Mouse (Mus musculus): ENCODE measurements around the gene Dpm3. TPM values are rescaled to one million over a fixed set of nuclear protein-coding genes. Genes with fewer than 3 reads are reported as not detected.

Dpm3 gene
- polyA plus RNA-seq, 1 experiment from 2014 or later: 177 TPM

DNA sequence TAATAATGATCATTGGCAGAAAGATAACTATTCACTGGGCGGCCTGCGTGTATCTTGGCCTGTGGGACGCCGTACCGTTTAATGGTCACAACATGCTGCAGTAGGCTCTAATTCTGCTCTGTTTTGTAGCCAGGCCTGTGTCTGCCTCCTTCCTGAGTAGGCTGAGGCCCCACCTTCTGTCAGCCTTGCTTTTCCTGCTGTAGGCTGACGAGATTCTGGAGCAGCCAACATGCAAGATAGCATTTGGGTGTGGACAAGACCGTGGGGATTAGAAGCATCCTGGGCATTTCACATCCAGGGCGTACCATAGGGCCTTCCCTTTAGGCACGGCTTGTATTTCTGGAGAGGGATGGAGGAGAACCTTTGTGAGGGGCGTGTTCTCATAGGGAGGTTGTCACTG is 3.3 kb downstream of the Dpm3 start:
- Histone ChIP-seq H3K4me2 (ENCODE audit: low read depth, low read length) (no peak overlapping the region), H3K4me1 (ENCODE audit: control insufficient read depth, insufficient read depth, low read length) (peaks cover 5% of the 10 kb centered on the region), H3K27me3 (replicated peaks; ENCODE audit: control insufficient read depth, insufficient read depth, low read length) (no peaks in the 10 kb centered on the region), H3K9me3 (ENCODE audit: control insufficient read depth, low read length) (no peaks in the 10 kb centered on the region), H3K9ac (ENCODE audit: low read depth, low read length) (no peak overlapping the region), H3K4me3 (ENCODE audit: low read depth, low read length) (no peak overlapping the region), H3K27ac (replicated peaks; ENCODE audit: low read depth, low read length) (no peak overlapping the region), H3K36me3 (ENCODE audit: control insufficient read depth, insufficient read depth, low read length) (no peaks in the 10 kb centered on the region)
- 62% methylated on average over 10 of the region's 10 CpGs for WGBS
- DNase-seq (ENCODE audit: low spot score) (no peak), ATAC-seq (ENCODE audit: low read depth) (no peak)

DNA sequence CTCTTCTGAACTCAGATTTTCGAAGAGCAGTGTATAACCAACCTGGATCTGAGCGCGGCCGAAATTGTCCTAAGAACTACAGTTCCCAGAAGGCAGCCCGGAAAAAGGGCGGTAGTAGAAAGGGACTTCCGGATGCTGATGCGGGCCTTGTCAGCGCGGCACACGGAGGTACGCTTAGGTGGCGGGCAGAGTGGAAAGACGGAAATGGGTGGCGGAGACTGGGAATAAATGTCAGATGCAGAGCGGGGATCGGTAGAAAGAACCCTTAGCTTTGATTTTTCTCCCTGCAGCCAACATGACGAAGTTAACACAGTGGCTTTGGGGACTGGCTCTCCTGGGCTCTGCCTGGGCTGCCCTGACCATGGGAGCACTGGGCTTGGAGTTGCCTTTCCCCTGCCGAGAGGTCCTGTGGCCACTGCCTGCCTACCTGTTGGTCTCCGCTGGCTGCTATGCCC is 7.3 kb downstream of the Dpm3 start:
- Histone ChIP-seq H3K4me3 (ENCODE audit: low read depth, low read length) (peak overlapping the region; percentile 84), H3K9ac (ENCODE audit: low read depth, low read length) (peak overlapping the region; percentile 87), H3K36me3 (ENCODE audit: control insufficient read depth, insufficient read depth, low read length) (no peaks in the 10 kb centered on the region), H3K9me3 (ENCODE audit: control insufficient read depth, low read length) (no peaks in the 10 kb centered on the region), H3K4me2 (ENCODE audit: low read depth, low read length) (peak overlapping the region; percentile 91), H3K27me3 (replicated peaks; ENCODE audit: control insufficient read depth, insufficient read depth, low read length) (no peaks in the 10 kb centered on the region), H3K27ac (replicated peaks; ENCODE audit: low read depth, low read length) (peak overlapping the region; percentile 76), H3K4me1 (ENCODE audit: control insufficient read depth, insufficient read depth, low read length) (peaks cover 27% of the 10 kb centered on the region)
- DNase-seq (ENCODE audit: low spot score): peak; percentile 95
- peak; percentile 89 for ATAC-seq (ENCODE audit: low read depth)
- under 1% methylated on average over 19 of the region's 20 CpGs for WGBS

DNA sequence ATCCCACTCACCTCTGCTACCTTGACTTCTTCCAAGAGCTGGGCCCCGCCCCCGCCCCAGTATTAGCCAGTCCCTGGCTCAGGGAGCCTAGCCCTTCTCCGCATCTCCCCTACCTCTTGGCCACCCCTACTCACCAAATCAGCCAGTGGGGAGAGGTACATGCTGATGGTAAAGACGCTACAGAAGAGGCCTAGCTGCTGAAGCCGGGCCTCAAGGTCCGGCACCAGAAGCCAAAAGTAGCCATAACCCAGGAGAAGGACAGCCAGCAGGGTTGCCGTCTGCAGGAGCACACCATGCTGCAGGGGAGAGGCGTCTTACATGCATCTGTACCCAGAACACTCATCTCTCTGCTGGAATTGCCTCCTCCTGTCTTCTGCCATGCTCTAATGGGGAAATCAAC is 9.8 kb downstream of the Dpm3 start:
- H3K9me3 ChIP-seq (ENCODE audit: control insufficient read depth, low read length): no peaks in the 10 kb centered on the region
- WGBS: 40% methylated on average over 8 of the region's 8 CpGs
- 0 out of 2 replicates have a peak overlapping the region, but pooled peaks have one; percentile 2 for H3K27ac ChIP-seq (replicated peaks; ENCODE audit: low read depth, low read length)
- peaks cover 27% of the 10 kb centered on the region for H3K4me1 ChIP-seq (ENCODE audit: control insufficient read depth, insufficient read depth, low read length)
- H3K4me3 ChIP-seq (ENCODE audit: low read depth, low read length): 0 out of 2 replicates have a peak overlapping the region, but pooled peaks have one; percentile 4
- DNase-seq (ENCODE audit: low spot score) (no peak), ATAC-seq (ENCODE audit: low read depth) (no peak)
- H3K9ac ChIP-seq (ENCODE audit: low read depth, low read length): no peak overlapping the region
- no peaks in the 10 kb centered on the region for H3K27me3 ChIP-seq (replicated peaks; ENCODE audit: control insufficient read depth, insufficient read depth, low read length)
- peak overlapping the region; percentile 81 for H3K4me2 ChIP-seq (ENCODE audit: low read depth, low read length)
- H3K36me3 ChIP-seq (ENCODE audit: control insufficient read depth, insufficient read depth, low read length): peaks cover 11% of the 10 kb centered on the region

DNA sequence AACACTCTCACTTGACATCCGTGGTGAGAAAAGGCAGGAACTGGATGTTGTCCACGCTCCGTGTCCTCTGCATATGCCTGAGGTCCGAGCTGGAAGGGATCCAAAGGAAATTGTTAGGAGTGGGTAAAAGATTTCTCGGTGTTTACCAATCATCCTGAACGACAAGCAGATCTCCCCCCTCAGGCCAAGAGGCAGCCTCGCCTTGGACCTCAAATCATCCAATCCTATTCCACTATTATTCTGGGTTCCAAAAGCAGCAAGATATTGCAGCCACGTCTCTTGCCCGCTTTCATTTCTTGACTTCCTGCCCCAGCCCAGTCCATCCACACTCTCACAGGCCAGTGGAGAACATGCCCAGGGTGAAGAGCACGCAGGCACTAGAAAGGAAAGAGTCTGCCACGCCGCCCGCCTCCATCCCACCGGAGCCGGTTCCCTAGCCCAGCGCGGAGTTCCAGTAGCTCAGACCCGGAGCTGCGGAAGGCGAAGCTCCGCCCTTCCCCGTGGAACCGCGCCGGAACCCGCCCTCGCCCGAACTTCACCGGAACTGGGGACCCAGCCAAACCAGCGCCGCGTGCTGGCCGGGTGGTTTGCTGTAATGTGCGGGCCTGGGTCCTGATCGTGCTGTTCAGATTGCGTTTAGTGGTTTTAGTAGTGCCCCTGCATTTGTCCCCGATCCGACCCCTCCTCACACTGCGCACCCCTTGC is 11.0 kb downstream of the Dpm3 start, which contains the start of gene Slc50a1:
Slc50a1 (minus strand) TSS at position 520 of the 705 bp plus-strand sequence.
- 3% methylated on average over 26 of the region's 39 CpGs for WGBS

DNA sequence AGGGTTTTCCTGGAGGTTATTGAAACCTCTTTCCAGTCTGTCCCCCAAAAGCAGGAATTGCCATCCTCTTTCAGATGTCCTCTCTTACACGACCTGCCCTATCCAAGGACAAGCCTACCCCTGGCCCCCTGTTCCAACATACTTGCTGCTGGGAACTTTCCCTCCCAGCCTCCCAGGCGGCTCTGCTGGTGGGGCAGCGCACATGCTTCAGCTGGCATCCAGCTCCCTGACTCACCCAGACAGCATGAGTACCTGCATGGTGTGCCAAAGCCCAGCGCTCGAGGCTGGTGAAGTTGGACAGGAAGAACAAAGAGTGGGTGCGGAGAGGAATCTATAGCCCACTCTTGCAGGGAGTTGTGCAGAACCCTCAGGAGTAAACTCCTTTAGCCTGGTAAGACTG is 11.7 kb downstream of the Dpm3 start:
- Histone ChIP-seq H3K9me3 (ENCODE audit: control insufficient read depth, low read length) (no peaks in the 10 kb centered on the region), H3K4me2 (ENCODE audit: low read depth, low read length) (peak overlapping the region; percentile 81), H3K27me3 (replicated peaks; ENCODE audit: control insufficient read depth, insufficient read depth, low read length) (no peaks in the 10 kb centered on the region), H3K36me3 (ENCODE audit: control insufficient read depth, insufficient read depth, low read length) (peaks cover 24% of the 10 kb centered on the region), H3K27ac (replicated peaks; ENCODE audit: low read depth, low read length) (peak overlapping the region; percentile 80), H3K9ac (ENCODE audit: low read depth, low read length) (peak overlapping the region; percentile 69), H3K4me1 (ENCODE audit: control insufficient read depth, insufficient read depth, low read length) (peaks cover 27% of the 10 kb centered on the region), H3K4me3 (ENCODE audit: low read depth, low read length) (peak overlapping the region; percentile 54)
- ATAC-seq (ENCODE audit: low read depth) (no peak), DNase-seq (ENCODE audit: low spot score) (no peak)
- 61% methylated on average over 6 of the region's 6 CpGs for WGBS

More for the DNA sequence above, 11.0 kb downstream of the Dpm3 start, which contains the start of gene Slc50a1:
- Histone ChIP-seq H3K4me2 (ENCODE audit: low read depth, low read length) (peak within 1 kb of the TSS; percentile 81), H3K9ac (ENCODE audit: low read depth, low read length) (peak within 1 kb of the TSS; percentile 69), H3K36me3 (ENCODE audit: control insufficient read depth, insufficient read depth, low read length) (peaks cover 19% of the 10 kb centered on the region), H3K4me3 (ENCODE audit: low read depth, low read length) (peak within 1 kb of the TSS; percentile 54), H3K9me3 (ENCODE audit: control insufficient read depth, low read length) (no peaks in the 10 kb centered on the region), H3K27me3 (replicated peaks; ENCODE audit: control insufficient read depth, insufficient read depth, low read length) (no peaks in the 10 kb centered on the region), H3K27ac (replicated peaks; ENCODE audit: low read depth, low read length) (peak within 1 kb of the TSS; percentile 80), H3K4me1 (ENCODE audit: control insufficient read depth, insufficient read depth, low read length) (peaks cover 27% of the 10 kb centered on the region)
- DNase-seq (ENCODE audit: low spot score) (peak; percentile 79), ATAC-seq (ENCODE audit: low read depth) (peak; percentile 66)

DNA sequence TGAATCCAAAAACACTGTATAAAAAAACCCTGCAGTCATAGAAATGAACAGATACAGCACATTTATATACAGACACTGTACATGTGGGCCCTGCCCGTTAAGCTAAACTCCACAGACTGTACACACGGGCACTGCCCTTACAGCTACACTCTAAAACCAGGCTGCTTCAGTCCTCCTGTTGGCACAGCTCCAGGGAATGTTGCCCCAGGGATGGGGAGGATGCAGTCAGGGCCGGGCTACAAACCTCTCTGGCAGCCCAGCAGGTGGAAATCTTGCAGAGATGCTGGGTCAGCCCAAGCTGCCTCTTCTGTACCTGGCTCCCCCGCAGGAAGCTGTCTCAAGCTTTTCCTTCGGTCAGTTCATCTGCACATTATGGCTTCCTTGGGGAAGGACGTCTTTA is 12.6 kb downstream of the Dpm3 start:
- Histone ChIP-seq H3K27ac (replicated peaks; ENCODE audit: low read depth, low read length) (no peak overlapping the region), H3K9me3 (ENCODE audit: control insufficient read depth, low read length) (no peaks in the 10 kb centered on the region), H3K4me1 (ENCODE audit: control insufficient read depth, insufficient read depth, low read length) (peaks cover 27% of the 10 kb centered on the region), H3K9ac (ENCODE audit: low read depth, low read length) (no peak overlapping the region), H3K36me3 (ENCODE audit: control insufficient read depth, insufficient read depth, low read length) (peaks cover 27% of the 10 kb centered on the region), H3K4me2 (ENCODE audit: low read depth, low read length) (no peak overlapping the region), H3K4me3 (ENCODE audit: low read depth, low read length) (no peak overlapping the region), H3K27me3 (replicated peaks; ENCODE audit: control insufficient read depth, insufficient read depth, low read length) (no peaks in the 10 kb centered on the region)
- ATAC-seq (ENCODE audit: low read depth) (no peak), DNase-seq (ENCODE audit: low spot score) (no peak)
- 65% methylated on average over 6 of the region's 6 CpGs for WGBS

DNA sequence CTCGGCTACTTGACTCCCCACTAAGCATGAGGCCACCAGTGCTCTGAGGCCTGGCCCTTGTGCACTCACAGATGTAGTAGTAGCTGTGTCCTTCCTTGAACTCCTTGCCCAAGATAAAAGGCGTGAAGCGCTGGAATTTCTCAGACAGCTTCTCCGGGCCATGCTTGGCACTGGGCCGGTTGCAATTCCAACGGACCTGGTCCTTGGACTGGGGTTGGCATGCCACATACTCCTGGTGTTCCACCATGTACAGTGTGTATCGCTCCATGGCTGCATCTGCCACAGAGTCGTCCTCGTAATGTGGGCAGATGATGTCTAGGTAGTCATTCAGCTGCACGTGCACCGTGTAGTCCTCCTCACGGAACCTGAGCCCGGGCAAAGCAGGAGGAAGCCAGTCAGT is 16.9 kb downstream of the Dpm3 start:
- H3K36me3 ChIP-seq (ENCODE audit: control insufficient read depth, insufficient read depth, low read length): peaks cover 27% of the 10 kb centered on the region
- no peaks in the 10 kb centered on the region for H3K27me3 ChIP-seq (replicated peaks; ENCODE audit: control insufficient read depth, insufficient read depth, low read length)
- H3K4me3 ChIP-seq (ENCODE audit: low read depth, low read length): no peak overlapping the region
- H3K9me3 ChIP-seq (ENCODE audit: control insufficient read depth, low read length): no peaks in the 10 kb centered on the region
- 91% methylated on average over 13 of the region's 13 CpGs for WGBS
- DNase-seq (ENCODE audit: low spot score) (no peak), ATAC-seq (ENCODE audit: low read depth) (no peak)
- H3K4me1 ChIP-seq (ENCODE audit: control insufficient read depth, insufficient read depth, low read length): peaks cover 20% of the 10 kb centered on the region
- H3K9ac ChIP-seq (ENCODE audit: low read depth, low read length): no peak overlapping the region
- H3K4me2 ChIP-seq (ENCODE audit: low read depth, low read length): no peak overlapping the region
- H3K27ac ChIP-seq (replicated peaks; ENCODE audit: low read depth, low read length): no peak overlapping the region

DNA sequence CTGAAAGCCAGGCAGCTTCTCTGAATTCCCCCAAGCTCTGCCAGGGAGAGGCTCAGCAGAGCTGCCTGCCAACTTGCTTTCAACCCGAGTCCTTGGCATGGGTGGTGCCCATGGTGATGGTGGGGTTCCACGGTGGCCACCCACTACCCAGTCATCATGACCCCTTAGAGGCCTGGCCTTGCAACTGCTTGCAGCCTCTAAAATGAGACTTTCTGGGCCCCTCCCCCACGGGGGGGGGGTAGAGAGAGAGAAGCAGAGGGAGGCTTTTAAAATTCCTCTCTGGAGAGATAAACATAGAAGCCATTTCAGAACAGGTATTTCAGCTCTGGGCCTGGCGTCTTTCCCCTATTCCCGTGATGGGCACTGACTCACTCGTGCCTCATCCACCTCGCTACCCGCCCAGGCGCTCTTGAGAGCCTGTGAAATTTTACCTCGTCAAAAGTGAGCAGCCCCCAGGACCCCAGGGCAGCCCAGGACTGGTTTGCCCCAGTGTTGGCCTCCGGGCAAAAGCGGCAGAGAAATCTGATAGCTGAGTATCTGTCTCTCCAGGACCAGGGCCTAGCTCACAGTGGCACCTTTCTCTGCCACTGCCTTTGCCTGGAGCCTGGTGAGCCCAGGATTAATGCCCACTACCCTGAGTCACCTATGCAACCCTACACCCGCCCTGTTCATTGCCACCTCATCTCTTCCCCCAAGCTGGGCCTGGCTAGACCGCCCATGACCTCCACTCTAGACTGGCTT is 18.3 kb downstream of the Dpm3 start:
- peak overlapping the region; percentile 80 for H3K4me2 ChIP-seq (ENCODE audit: low read depth, low read length)
- peaks cover 27% of the 10 kb centered on the region for H3K4me1 ChIP-seq (ENCODE audit: control insufficient read depth, insufficient read depth, low read length)
- H3K36me3 ChIP-seq (ENCODE audit: control insufficient read depth, insufficient read depth, low read length): peaks cover 19% of the 10 kb centered on the region
- peak overlapping the region; percentile 82 for H3K27ac ChIP-seq (replicated peaks; ENCODE audit: low read depth, low read length)
- 35% methylated on average over 14 of the region's 14 CpGs for WGBS
- DNase-seq (ENCODE audit: low spot score): peak; percentile 64
- peak overlapping the region; percentile 71 for H3K9ac ChIP-seq (ENCODE audit: low read depth, low read length)
- H3K9me3 ChIP-seq (ENCODE audit: control insufficient read depth, low read length): no peaks in the 10 kb centered on the region
- H3K27me3 ChIP-seq (replicated peaks; ENCODE audit: control insufficient read depth, insufficient read depth, low read length): 0 out of 2 replicates have a peak, but pooled peaks cover 7% of the 10 kb centered on the region
- ATAC-seq (ENCODE audit: low read depth): peak; percentile 3; the same call in 1 of the 2 replicates
- H3K4me3 ChIP-seq (ENCODE audit: low read depth, low read length): peak overlapping the region; percentile 50

Measured in embryonic facial prominence, embryonic 14.5 days (tissue).